Mouse (Mus musculus): ENCODE data around the gene Glis3.

- TF ChIP-seq POLR2A (IDR thresholded peaks at IDR 0.05; ENCODE audit: control insufficient read depth, low read depth, low read length) (no peak), CTCF (IDR thresholded peaks at IDR 0.05; ENCODE audit: control insufficient read depth, insufficient read depth, insufficient replicate concordance, low read depth, low read length) (no peak)
Measured at GRCm38 (mm10) chr19:28635991-28636553, 43.8 kb downstream of the Glis3 start.
